Mouse (Mus musculus): Measurements from ENCODE around the gene Cnih4. TPM values are rescaled to one million over a fixed set of nuclear protein-coding genes. Genes with fewer than 3 reads are reported as not detected.

The Cnih4 gene
- total and polyA plus RNA-seq, 3 experiments: 69.4 to 141 TPM; not detected in 1

- no peaks in the 10 kb centered on the region for H3K9me3 ChIP-seq (replicated peaks; ENCODE audit: insufficient read depth, low read length)
- H3K36me3 ChIP-seq (ENCODE audit: control insufficient read depth in 1 of 2, insufficient read depth in 2 of 2, low read length in 2 of 2): peaks cover 14 to 32% of the 10 kb centered on the region in 2 experiments
- peaks cover 0 to 11% of the 10 kb centered on the region in 2 experiments; a peak in 2 of 4 replicates for H3K4me1 ChIP-seq (ENCODE audit: control insufficient read depth in 1 of 2, insufficient read depth in 2 of 2, low read length in 2 of 2)
- H3K9ac ChIP-seq (ENCODE audit: control insufficient read depth, low read depth, low read length, poor library complexity, severe bottlenecking): peak overlapping the region; percentile 97
- peak overlapping the region; percentile 95 to 99 for H3K4me3 ChIP-seq (ENCODE audit: control insufficient read depth in 1 of 2, insufficient read depth in 1 of 2, low read depth in 2 of 2, low read length in 2 of 2)
- no peak for DNase-seq (ENCODE audit: low read depth, low spot score)
- H3K79me2 ChIP-seq (ENCODE audit: control insufficient read depth, insufficient read depth, low read length, poor library complexity): peaks cover 43% of the 10 kb centered on the region
- no peak overlapping the region for H3K27ac ChIP-seq (ENCODE audit: control insufficient read depth, low read depth, low read length)
- H3K27me3 ChIP-seq (ENCODE audit: control insufficient read depth in 1 of 2, insufficient read depth in 2 of 2, low read length in 2 of 2): no peaks in the 10 kb centered on the region
- no peak for TF ChIP-seq ZNF384 (IDR thresholded peaks at IDR 0.05; ENCODE audit: low read depth, low read length)
- TF ChIP-seq UBTF (IDR thresholded peaks at IDR 0.05; ENCODE audit: borderline replicate concordance, insufficient read depth, low read depth, low read length): peak; percentile 63; the same call in 1 of the 2 replicates
These were observed 67.0 kb downstream of the Cnih4 start for GRCm38 (mm10) chr1:181211403-181211919.

GRCm38 (mm10) chr1:181211920-181212633 is 67.6 kb downstream of the Cnih4 start, which contains the start of gene Wdr26:
TSS of gene Wdr26 (minus strand) at chr1:181212001.
- no peaks in the 10 kb centered on the region for H3K27me3 ChIP-seq (ENCODE audit: control insufficient read depth in 1 of 2, insufficient read depth in 2 of 2, low read length in 2 of 2)
- H3K4me3 ChIP-seq (ENCODE audit: control insufficient read depth in 1 of 2, insufficient read depth in 1 of 2, low read depth in 2 of 2, low read length in 2 of 2): peak within 1 kb of the TSS; percentile 95 to 99
- H3K79me2 ChIP-seq (ENCODE audit: control insufficient read depth, insufficient read depth, low read length, poor library complexity): peaks cover 43% of the 10 kb centered on the region
- peaks cover 0 to 11% of the 10 kb centered on the region in 2 experiments; a peak in 2 of 4 replicates for H3K4me1 ChIP-seq (ENCODE audit: control insufficient read depth in 1 of 2, insufficient read depth in 2 of 2, low read length in 2 of 2)
- H3K36me3 ChIP-seq (ENCODE audit: control insufficient read depth in 1 of 2, insufficient read depth in 2 of 2, low read length in 2 of 2): peaks cover 12 to 30% of the 10 kb centered on the region in 2 experiments
- H3K9me3 ChIP-seq (replicated peaks; ENCODE audit: insufficient read depth, low read length): no peaks in the 10 kb centered on the region
- peak within 1 kb of the TSS; percentile 97 for H3K9ac ChIP-seq (ENCODE audit: control insufficient read depth, low read depth, low read length, poor library complexity, severe bottlenecking)
- H3K27ac ChIP-seq (ENCODE audit: control insufficient read depth, low read depth, low read length): peak within 1 kb of the TSS; percentile 73
- peak; percentile 89 for DNase-seq (ENCODE audit: low read depth, low spot score)
- TF ChIP-seq ZNF384 (IDR thresholded peaks at IDR 0.05; ENCODE audit: low read depth, low read length) (no peak), MYC (IDR thresholded peaks at IDR 0.05; ENCODE audit: low read depth, low read length) (no peak), MAZ (IDR thresholded peaks at IDR 0.05; ENCODE audit: low read depth, low read length) (no peak; the same call in 1 of the 2 replicates), JUND (IDR thresholded peaks at IDR 0.05; ENCODE audit: low read depth, low read length) (no peak), RCOR1 (IDR thresholded peaks at IDR 0.05; ENCODE audit: low read depth, low read length) (no peak), CHD1 (IDR thresholded peaks at IDR 0.05; ENCODE audit: low read depth, low read length) (no peak), USF1 (IDR thresholded peaks at IDR 0.05; ENCODE audit: low read depth, low read length) (peak; percentile 69), EP300 (IDR thresholded peaks at IDR 0.05; ENCODE audit: low read depth in 1 of 2, low read length in 2 of 2) (no peak), NELFE (IDR thresholded peaks at IDR 0.05; ENCODE audit: low read depth, low read length) (peak; percentile 79), GATA1 (IDR thresholded peaks at IDR 0.05; ENCODE audit: low read depth, low read length) (no peak), RAD21 (IDR thresholded peaks at IDR 0.05; ENCODE audit: low read depth, low read length) (no peak), TBP (IDR thresholded peaks at IDR 0.05; ENCODE audit: low read depth, low read length) (peak; percentile 78), MAX (IDR thresholded peaks at IDR 0.05; ENCODE audit: low read length) (peak; percentile 79), POLR2A (IDR thresholded peaks at IDR 0.05; ENCODE audit: control insufficient read depth in 1 of 2, insufficient read depth in 1 of 2, low read depth in 1 of 2, low read length in 2 of 2, poor library complexity in 1 of 2) (peak; percentile 74 to 87; a peak in 3 of 4 replicates), MEF2A (IDR thresholded peaks at IDR 0.05; ENCODE audit: extremely low read depth, insufficient replicate concordance, low read depth, low read length, poor library complexity, severe bottlenecking) (no peak), MYB (IDR thresholded peaks at IDR 0.05; ENCODE audit: low read depth, low read length) (no peak), MXI1 (IDR thresholded peaks at IDR 0.05; ENCODE audit: low read depth, low read length) (peak; percentile 97), POLR2AphosphoS5 (IDR thresholded peaks at IDR 0.05; ENCODE audit: borderline replicate concordance, low read depth, low read length) (no peak), ZMIZ1 (IDR thresholded peaks at IDR 0.05; ENCODE audit: low read depth, low read length) (peak; percentile 79), TAL1 (IDR thresholded peaks at IDR 0.05; ENCODE audit: low read length) (no peak), GABPA (IDR thresholded peaks at IDR 0.05; ENCODE audit: low read depth, low read length) (no peak), MAFK (IDR thresholded peaks at IDR 0.05; ENCODE audit: borderline replicate concordance, low read depth, low read length) (no peak), KAT2A (conservative IDR thresholded peaks at IDR 0.05; ENCODE audit: low read depth, low read length) (no peak; the same call in 1 of the 2 replicates), POLR2AphosphoS2 (IDR thresholded peaks at IDR 0.05; ENCODE audit: low read length) (peak; percentile 53; the same call in 1 of the 2 replicates), NRF1 (IDR thresholded peaks at IDR 0.05; ENCODE audit: insufficient read depth, low read depth, low read length, poor library complexity, severe bottlenecking) (no peak), HCFC1 (IDR thresholded peaks at IDR 0.05; ENCODE audit: low read depth, low read length) (peak; percentile 83), UBTF (IDR thresholded peaks at IDR 0.05; ENCODE audit: borderline replicate concordance, insufficient read depth, low read depth, low read length) (no peak; the same call in 1 of the 2 replicates), BHLHE40 (IDR thresholded peaks at IDR 0.05; ENCODE audit: borderline replicate concordance, low read depth, low read length) (peak; percentile 94), CHD2 (IDR thresholded peaks at IDR 0.05; ENCODE audit: low read length) (no peak)

Data from MEL (cell line).